ENCODE assay signal across 15 mouse cellular contexts in genomic region chr7:29355406-29355805, GRCm38 (mm10). TPM values are rescaled to one million over a fixed set of nuclear protein-coding genes. Genes with fewer than 3 reads are reported as not detected.
"Had no signal": no experiment of that assay in that cellular context is flagged by ENCODE, and none has a peak within 500 bp of the region (broad histone marks: within the 10 kb centered on the region; RNA-seq: fewer than 3 reads in every experiment).

No protein-coding gene starts in this region.

- DNase-seq: kidney, adult 2 months; kidney, postnatal 25 days; layer of hippocampus, adult 9-11 months; liver, embryonic 13.5 days; lung, adult 2 months; lung, postnatal 14 days; lung, postnatal 4 days; midbrain, embryonic 14.5 days; right cerebral cortex, adult 18-20 months; right cerebral cortex, postnatal 14 days; spleen, adult 18-20 months; thymus, adult 2 months; thymus, postnatal 14 days; thymus, postnatal 4 days had no signal

RNA-seq across cellular contexts. Expression of gene Dpf1, which starts 51.7 kb away (rescaled TPM):
- total RNA-seq: liver, adult 2 months had no signal
